Mouse (Mus musculus) mesoderm, embryonic 11.5 days (tissue): Measurements from ENCODE around the gene Irf1.

ENCODE experiments used
- DNase-seq: peaks from one replicate; pipeline ENCODE4 v3.0.0-alpha.2; 2012; ENCODE audit warnings: low read depth, low spot score

Gene Irf1

GRCm38 (mm10) chr11:53809354-53809753 lies 39.5 kb downstream of the Irf1 start:
- DNase-seq = no peak

- DNase-seq = no peak
Observed at GRCm38 (mm10) chr11:53810156-53810555, 40.3 kb downstream of the Irf1 start.

DNA sequence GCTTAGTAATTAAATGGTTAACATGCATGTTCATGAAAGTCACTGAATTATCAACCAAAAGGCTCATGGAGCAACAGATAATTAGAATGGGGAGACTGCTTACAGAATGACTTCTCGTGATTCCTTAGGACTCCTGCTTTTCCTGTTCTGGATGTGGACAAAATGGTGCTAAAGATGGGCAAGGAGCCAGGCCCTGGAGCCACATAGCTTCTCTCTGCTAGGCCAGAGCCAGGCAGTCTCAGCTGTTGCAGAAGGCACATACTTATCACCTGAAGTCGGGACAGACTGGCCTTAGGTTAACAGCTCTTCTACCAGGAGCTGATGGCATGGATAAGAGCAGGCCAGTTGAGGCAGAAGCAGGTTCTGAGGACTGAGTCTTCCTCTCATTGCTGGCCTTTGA lies 40.9 kb downstream of the Irf1 start:
- DNase-seq = no peak

GRCm38 (mm10) chr11:53811312-53811711 lies 41.5 kb downstream of the Irf1 start:
- no peak for DNase-seq

DNA sequence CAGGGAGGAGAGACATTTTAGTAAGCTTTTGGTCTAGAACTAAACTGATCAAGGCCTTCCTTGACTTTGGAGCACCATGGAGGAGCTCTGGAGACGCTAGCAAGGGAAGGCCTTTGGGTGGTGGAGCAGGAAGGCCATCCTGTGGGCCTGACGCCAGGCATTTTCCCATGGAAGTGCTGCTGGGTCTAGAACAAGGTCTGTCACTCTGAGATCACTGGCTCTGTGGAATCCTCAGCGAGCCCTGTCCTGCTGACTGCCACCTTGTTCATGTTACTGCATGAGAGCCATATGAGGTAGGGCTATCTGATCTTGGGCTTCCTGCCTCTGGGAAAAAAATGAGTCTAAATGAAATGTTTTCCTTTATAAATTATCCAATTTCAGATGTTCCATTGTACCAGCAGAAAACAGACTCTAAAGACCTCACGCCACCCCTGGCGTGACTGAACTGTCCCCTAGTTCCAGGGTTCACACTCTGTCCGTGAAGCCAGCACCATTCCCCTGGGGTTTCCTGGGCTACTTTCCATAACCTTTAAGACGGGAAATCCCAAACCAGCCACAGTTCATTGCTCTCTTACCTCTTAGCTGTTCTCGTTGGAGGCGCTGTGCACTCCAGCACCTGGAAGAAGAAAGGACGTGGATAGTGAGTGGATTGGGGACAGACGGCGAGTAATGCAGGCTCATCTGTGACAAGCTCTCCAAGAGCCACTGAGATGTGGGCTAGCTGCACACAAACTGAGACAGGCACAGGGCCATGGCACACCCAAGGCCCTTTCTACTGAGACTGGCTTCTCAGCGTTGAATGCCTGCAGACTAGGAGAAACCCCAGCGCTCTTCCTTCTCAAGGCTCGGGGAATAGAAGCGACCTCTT lies 43.4 kb downstream of the Irf1 start:
- no peak for DNase-seq

GRCm38 (mm10) chr11:53814810-53815209 lies 45.0 kb downstream of the Irf1 start:
- DNase-seq = no peak

GRCm38 (mm10) chr11:53816841-53817375 lies 47.1 kb downstream of the Irf1 start:
- no peak for DNase-seq

DNA sequence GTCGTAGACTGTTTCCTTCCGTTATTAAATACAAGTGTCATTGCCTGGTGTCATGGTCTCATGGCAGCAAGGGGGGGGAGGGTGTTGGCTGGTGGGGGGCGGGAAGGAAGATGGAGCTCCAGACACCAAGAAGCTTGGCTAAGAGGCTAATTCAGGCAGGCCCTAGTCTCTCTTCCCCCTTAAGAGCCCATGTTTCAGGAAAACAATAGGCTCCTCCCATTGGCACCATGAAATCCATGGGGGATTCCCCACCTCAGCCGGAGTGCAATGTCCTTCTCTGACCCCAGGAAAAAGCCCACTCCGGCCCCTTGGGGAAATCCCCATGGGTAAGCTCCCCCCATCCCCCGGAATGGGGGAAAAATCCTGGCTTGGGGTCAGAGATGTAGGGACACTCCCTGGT lies 49.0 kb downstream of the Irf1 start:
- DNase-seq = no peak

DNA sequence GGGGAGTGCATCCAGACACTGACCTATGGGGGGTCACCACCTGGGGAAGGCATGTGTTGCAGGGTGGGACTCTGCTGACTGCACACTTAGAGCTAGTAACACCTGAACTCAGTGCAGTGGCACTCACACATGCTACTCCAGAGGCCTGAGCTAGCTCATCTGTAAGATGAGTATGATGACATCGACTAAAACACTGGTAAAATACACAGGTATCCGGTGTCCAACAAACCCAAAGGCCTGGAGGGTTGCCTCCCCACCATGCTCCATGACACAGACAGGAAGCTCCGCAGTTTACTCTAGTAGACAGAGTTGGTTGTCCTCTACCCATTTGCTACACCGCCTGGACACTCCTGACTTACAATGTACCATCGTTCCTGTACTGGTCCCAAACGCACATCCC lies 49.7 kb downstream of the Irf1 start:
- no peak for DNase-seq

- DNase-seq = no peak
Observed at GRCm38 (mm10) chr11:53820516-53821170, 50.8 kb downstream of the Irf1 start.

DNA sequence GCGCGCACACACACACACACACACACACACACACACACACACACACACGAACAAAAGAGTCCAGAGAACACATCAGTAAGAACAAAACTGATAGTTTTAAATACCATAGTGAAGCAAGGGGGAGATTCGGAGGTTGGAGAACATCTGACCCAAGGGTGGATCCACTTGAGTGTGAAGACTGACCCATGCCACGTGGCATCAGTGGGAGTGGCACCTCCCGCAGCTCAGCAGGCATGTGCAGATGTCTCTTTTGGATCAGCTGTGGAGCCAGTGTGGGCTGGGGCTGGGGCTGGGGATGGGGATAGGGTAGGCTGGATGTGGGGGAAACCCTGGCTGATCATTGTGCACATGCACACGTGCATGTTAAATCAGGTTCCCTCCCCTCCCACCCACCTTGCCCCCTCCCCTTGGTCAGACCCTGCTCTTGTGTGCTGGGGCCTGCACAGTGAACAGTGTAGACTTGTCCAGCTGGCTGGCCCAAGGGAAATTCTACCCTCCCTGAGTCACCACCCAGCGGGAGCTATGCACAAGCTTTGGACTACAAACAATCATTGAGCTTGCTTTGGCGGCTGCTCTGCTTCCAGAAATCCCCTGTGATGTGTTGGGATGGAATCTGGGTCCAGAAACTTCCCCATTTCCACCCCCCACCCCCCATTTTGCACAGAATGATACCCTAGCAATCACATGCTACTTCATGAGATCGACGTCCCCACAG lies 51.6 kb downstream of the Irf1 start:
- DNase-seq = no peak

DNA sequence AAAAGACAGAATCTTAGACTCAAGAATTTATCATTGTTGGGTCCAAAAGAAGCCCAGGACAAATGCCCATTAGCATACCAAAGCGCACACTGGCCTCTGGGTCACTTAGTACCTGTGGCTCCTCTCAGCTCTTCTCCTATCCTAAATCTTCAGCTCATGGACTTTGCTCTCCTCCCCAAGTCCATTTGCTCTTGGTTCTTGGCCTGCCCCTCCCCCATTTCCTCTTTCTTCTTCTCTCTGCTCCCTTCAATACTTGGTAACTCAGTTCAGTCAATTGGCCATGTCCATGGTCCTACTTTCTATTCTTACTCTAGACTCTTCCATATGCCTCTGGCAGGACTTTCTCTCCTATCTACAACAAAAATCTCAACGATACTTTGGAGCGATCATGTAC lies 52.1 kb downstream of the Irf1 start:
- DNase-seq = no peak

DNA sequence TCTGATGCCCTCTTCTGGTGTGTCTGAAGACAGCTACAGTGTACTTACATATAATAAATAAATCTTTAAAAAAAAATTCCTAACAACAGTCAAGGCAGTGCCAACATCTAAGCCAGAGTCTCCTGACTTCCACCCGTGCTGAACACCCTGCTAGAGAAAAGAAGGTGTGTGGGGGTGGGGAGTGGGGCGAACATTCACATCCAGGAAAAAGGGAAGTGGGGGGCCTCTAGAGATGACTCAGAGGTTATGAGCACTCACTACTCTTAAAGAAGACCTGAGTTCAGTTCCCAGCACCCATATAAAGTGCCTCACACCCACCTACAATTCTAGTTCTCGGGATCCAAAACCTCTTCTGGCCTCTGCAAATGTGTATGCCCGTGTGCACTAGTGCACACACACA lies 55.6 kb downstream of the Irf1 start:
- DNase-seq = no peak
